ENCODE assay signal across 8 mouse cellular contexts in the genomic region with DNA sequence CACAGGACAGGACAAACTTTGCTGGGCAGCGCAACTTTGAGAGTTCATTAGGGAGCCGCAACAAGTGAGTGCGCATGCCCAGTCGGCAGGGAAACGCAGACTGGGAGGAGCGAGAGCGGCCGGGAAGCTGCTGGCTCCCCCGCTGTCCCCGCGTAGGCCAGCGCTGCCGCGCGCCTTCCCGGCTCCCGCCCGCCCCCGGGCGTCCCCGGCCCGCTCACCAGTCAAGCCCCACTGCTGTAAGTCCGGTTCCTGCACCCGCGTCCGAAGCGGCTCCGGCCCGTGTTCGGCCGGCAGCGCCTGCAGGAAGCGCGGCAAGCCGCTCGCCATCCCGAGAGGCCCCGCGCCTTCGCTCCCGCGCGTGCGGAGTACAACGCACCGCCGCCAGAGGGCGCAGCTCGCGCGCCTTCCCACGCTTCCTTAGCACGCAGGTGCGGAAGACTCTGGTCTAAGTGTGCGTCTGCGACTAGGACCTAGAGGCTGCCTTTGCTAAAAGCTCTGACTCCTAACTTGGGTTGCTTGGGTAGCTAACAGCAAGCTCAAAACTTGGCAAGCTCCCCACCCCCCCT. TPM values are rescaled to one million over a fixed set of nuclear protein-coding genes. Genes with fewer than 3 reads are reported as not detected.
A peak's percentile ranks its signal among the peaks of the same experiment; 100 is the strongest.
DNase-seq lines count a peak whose midpoint lies in the region; ATAC-seq and TF ChIP-seq lines count a peak whose summit lies in the region.

Chd1l (minus strand) TSS at position 359 of the 566 bp plus-strand sequence.

- no peaks in the 10 kb centered on the region for H3K36me3 ChIP-seq in forebrain, postnatal 0 days (ENCODE audit: insufficient read depth)
- no peaks in the 10 kb centered on the region for H3K36me3 ChIP-seq in lung, embryonic 14.5 days (ENCODE audit: insufficient read depth)

- H3K9ac ChIP-seq in forebrain, postnatal 0 days: peak within 1 kb of the TSS; percentile 71
- H3K9ac ChIP-seq in lung, embryonic 14.5 days: peak within 1 kb of the TSS; percentile 73

- peak within 1 kb of the TSS; percentile 67 for H3K4me3 ChIP-seq in cerebellum, adult 2 months (replicated peaks; ENCODE audit: insufficient read depth, low read depth, low read length)
- H3K4me3 ChIP-seq in forebrain, postnatal 0 days (ENCODE audit: low read depth, low read length): peak within 1 kb of the TSS; percentile 88
- H3K4me3 ChIP-seq in lung, embryonic 14.5 days (ENCODE audit: low read depth, low read length): peak within 1 kb of the TSS; percentile 69

- peak; percentile 96 for DNase-seq in MEL-GATA-1-ER (ENCODE audit: extremely low read depth, low read depth)
- DNase-seq in cerebellum, adult 2 months: peak; percentile 89 to 95
- peak; percentile 96 for DNase-seq in forebrain, postnatal 0 days
- DNase-seq in heart, postnatal 4 days: peak; percentile 94
- DNase-seq in layer of hippocampus, adult 8-10 months (ENCODE audit: low spot score in 2 of 2): peak; percentile 80 to 92
- DNase-seq in lung, embryonic 14.5 days: peak; percentile 95
- peak; percentile 90 for DNase-seq in testis, postnatal 14 days (ENCODE audit: low spot score)

- peak; percentile 61; the same call in 1 of the 2 replicates for TF ChIP-seq POLR2A in cerebellum, adult 2 months (IDR thresholded peaks at IDR 0.05; ENCODE audit: borderline replicate concordance, insufficient read depth, low read length)

- TF ChIP-seq CTCF in cerebellum, adult 2 months (IDR thresholded peaks at IDR 0.05; ENCODE audit: borderline replicate concordance, insufficient read depth, low read depth, low read length): peak; percentile 88
- TF ChIP-seq CTCF in forebrain, postnatal 0 days (IDR thresholded peaks at IDR 0.05; ENCODE audit: low read depth): peak; percentile 98
- peak; percentile 88 for TF ChIP-seq CTCF in lung, embryonic 14.5 days (IDR thresholded peaks at IDR 0.05; ENCODE audit: low read depth)

- no peaks in the 10 kb centered on the region for H3K9me3 ChIP-seq in forebrain, postnatal 0 days (ENCODE audit: low read length)
- no peaks in the 10 kb centered on the region for H3K9me3 ChIP-seq in lung, embryonic 14.5 days (ENCODE audit: low read depth, low read length)

- no peaks in the 10 kb centered on the region for H3K4me1 ChIP-seq in cerebellum, adult 2 months (ENCODE audit: control insufficient read depth, insufficient read depth, low read length)
- H3K4me1 ChIP-seq in forebrain, postnatal 0 days (ENCODE audit: insufficient read depth): peaks cover 6% of the 10 kb centered on the region
- 0 out of 2 replicates have a peak, but pooled peaks cover 3% of the 10 kb centered on the region for H3K4me1 ChIP-seq in lung, embryonic 14.5 days (ENCODE audit: insufficient read depth)

- under 1% methylated on average over 56 of the region's 56 CpGs for WGBS in cerebellum, adult 2 months
- WGBS in forebrain, postnatal 0 days: 7% methylated on average over 55 of the region's 56 CpGs
- WGBS in lung, embryonic 14.5 days: under 1% methylated on average over 54 of the region's 56 CpGs

- peak within 1 kb of the TSS; percentile 65 for H3K4me2 ChIP-seq in forebrain, postnatal 0 days (ENCODE audit: low read depth)
- peak within 1 kb of the TSS; percentile 87 for H3K4me2 ChIP-seq in lung, embryonic 14.5 days

- 0 out of 2 replicates have a peak within 1 kb of the TSS, but pooled peaks have one; percentile 51 for H3K27ac ChIP-seq in cerebellum, adult 2 months (ENCODE audit: insufficient read depth, low read length)
- H3K27ac ChIP-seq in forebrain, postnatal 0 days (ENCODE audit: low read depth, low read length): peak within 1 kb of the TSS; percentile 87
- peak within 1 kb of the TSS; percentile 92 for H3K27ac ChIP-seq in lung, embryonic 14.5 days (ENCODE audit: low read depth)

- no peaks in the 10 kb centered on the region; the same call in 1 of the 2 replicates for H3K27me3 ChIP-seq in cerebellum, adult 2 months (ENCODE audit: control insufficient read depth, insufficient read depth, low read length)
- H3K27me3 ChIP-seq in forebrain, postnatal 0 days (ENCODE audit: insufficient read depth, low read length): no peaks in the 10 kb centered on the region
- H3K27me3 ChIP-seq in lung, embryonic 14.5 days (ENCODE audit: insufficient read depth, low read length): no peaks in the 10 kb centered on the region

- peak; percentile 98 for ATAC-seq in forebrain, postnatal 0 days
- peak; percentile 95 for ATAC-seq in lung, embryonic 14.5 days (ENCODE audit: insufficient read depth)
- ATAC-seq in neutrophil, adult 5-6 weeks (ENCODE audit: extremely low read depth, insufficient number of reproducible peaks, low FRiP score, poor library complexity, severe bottlenecking): peak; percentile 84

RNA-seq across cellular contexts. Expression of gene Chd1l, which starts in this region (rescaled TPM):
- 7.6 and 9.1 TPM in 2 replicates for polyA plus RNA-seq in cerebellum, adult 2 months (2012; rRNA removed)
- total RNA-seq in forebrain, postnatal 0 days (2014; rRNA removed): 6.2 and 6.9 TPM in 2 replicates
- polyA plus RNA-seq in forebrain, postnatal 0 days (2015; fragmentation: Nextera tagmentation; extraction: Ambion mirVana): 5.7 and 7.6 TPM in 2 replicates
- total RNA-seq in heart, postnatal 4 days (2021): 10 to 100 TPM; 17.7 to 18.7 TPM
- 10 to 100 TPM in 2 of 4 experiments, 1 to 10 TPM in 2; 9.4 to 12.2 (median 10.5) TPM for total RNA-seq in layer of hippocampus, adult 8-10 months (2022)
- polyA plus RNA-seq in lung, embryonic 14.5 days (2014; fragmentation: Nextera tagmentation; extraction: Ambion mirVana): 16.5 and 16.6 TPM in 2 replicates
- total RNA-seq in neutrophil, adult 5-6 weeks (2017): 39.8 and 42.0 TPM in 2 replicates

Comparison
In these comparisons a context has a peak if more than half of its experiments do, and no peak if none do; other contexts are left out.
1. Peak in every context shown above with its lines: DNase-seq, ATAC-seq, H3K4me3 ChIP-seq and H3K27ac ChIP-seq.